Mouse (Mus musculus) forelimb bud, embryonic 11.5 days (tissue): ENCODE measurements around the gene Sun1.

Experiments used
- DNase-seq: peaks from one replicate; pipeline ENCODE4 v3.0.0-alpha.2; 2012; ENCODE audit warnings: low read depth, low spot score

The Sun1 gene

GRCm38 (mm10) chr5:139208183-139208582 is 7.7 kb downstream of the Sun1 start:
- no peak for DNase-seq

DNA sequence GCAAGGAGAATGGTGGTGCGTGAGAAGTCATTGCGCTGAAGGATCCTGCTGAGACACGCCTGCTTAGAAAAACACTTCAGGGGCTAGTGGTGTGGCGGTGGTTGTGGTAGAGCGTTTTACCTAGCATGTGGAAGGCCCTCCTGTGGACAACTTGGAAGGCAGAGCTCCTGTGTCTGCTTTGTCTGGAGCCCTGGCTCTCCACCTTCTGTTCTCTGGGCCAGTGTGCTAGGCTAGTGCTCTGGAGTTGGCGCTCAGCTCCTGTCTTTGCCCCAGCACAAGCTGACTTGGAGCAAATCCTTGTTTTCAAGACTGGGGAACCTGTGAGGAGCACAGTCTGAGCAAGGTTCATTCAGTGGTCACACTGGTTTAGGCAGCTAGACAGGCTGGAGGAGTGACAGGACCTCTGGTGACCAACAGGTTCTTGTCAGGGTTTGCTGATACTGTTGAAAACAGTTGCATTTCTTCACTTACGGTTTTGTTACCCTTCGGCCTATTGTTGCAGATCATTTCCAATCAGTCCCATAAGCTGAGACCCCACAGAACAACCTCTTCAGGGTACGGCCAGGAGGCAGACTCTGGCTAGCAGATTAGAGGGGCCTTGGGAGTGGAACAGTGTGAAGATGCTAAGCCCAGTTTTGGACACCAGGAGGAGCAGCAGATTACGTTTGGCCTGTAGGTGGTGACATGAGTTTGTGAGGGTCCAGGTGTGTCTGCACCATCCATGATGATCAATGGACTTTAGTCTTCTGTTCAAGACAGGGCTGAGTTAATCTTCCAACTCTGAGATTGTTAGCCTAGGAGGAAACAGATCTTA is 8.6 kb downstream of the Sun1 start:
- DNase-seq = no peak

- no peak for DNase-seq
These were observed 9.2 kb downstream of the Sun1 start for GRCm38 (mm10) chr5:139209685-139210026.

GRCm38 (mm10) chr5:139211737-139212385 is 11.4 kb downstream of the Sun1 start:
- no peak for DNase-seq

DNA sequence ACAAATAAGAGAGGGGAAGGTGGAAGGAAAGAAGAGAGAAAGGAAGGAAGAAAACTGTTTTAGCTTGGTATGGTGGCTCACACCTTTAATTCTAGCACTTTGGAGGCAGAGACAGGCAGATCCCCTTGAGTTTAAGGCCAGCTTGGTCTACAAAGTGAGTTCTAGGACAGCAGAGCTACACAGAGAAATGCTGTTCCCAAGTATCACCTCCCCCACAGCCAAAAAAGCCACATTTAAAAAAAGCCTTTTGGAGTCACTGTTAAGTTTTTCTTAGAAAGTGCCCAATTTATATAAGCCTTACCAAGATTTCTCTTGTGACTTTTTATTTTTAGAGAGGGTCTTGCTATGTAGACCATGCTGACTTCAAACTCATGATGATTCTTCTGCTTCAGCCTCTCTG is 13.9 kb downstream of the Sun1 start:
- no peak for DNase-seq

- DNase-seq = no peak
These were observed 14.7 kb downstream of the Sun1 start for GRCm38 (mm10) chr5:139215184-139215583.

DNA sequence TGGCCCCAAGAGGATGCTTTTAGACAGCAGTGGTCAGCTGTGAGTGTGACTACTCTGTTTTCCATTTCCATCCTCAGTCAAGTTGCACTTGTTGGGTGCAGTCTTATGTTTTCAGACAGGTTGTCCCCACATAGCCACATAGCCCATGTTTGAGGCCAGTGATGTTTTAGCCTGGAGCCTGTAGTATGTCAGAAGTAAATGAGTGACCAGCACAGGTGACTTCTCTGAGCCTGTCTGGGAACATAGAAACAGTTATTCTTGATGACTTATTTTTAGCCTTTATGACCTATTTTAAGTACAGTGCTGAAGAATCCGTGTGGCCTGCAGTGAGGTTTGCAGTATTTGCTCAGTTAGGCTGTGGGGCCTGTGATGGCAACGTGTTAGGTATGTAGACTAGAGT is 15.7 kb downstream of the Sun1 start:
- DNase-seq = no peak

- no peak for DNase-seq
These were observed 16.3 kb downstream of the Sun1 start for GRCm38 (mm10) chr5:139216774-139217173.

- DNase-seq = no peak
These were observed 19.6 kb downstream of the Sun1 start for GRCm38 (mm10) chr5:139220006-139220515.

DNA sequence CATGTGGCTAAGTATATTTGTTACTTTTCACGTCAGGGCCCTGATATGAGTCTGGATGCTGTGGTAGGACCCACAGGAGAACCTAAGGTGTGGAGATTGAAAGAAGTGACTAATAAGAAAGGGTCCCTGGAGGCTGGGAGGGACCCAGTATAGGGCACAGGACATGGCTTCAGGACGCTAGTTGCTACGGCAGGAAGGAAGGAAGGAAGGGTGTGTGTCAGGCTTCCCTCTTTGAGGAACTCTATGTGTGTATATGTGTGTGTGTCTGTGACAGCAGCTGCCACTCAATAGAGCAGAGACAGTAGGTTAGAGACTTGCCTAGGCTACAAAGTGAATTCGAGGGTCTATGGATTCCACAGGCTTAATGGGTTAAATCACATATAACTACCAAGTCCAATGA is 20.2 kb downstream of the Sun1 start:
- no peak for DNase-seq

DNA sequence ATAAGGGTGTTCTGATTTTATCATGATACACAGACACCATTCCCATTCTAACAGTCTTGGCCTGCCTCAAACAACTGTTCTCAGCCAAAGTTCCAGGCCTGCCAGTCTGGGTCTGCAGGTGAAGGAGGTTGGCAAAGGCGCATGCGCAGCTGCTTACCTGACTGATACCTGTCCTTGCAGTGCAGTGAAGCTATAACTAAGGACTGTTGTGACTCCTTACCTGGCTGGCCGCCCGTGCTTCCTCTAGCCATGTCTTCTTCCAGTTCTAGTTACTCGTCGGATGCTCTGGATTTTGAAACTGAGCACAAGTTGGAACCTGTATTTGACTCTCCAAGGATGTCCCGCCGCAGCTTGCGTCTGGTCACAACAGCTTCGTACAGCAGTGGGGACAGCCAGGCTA is 22.9 kb downstream of the Sun1 start:
- DNase-seq = no peak

DNA sequence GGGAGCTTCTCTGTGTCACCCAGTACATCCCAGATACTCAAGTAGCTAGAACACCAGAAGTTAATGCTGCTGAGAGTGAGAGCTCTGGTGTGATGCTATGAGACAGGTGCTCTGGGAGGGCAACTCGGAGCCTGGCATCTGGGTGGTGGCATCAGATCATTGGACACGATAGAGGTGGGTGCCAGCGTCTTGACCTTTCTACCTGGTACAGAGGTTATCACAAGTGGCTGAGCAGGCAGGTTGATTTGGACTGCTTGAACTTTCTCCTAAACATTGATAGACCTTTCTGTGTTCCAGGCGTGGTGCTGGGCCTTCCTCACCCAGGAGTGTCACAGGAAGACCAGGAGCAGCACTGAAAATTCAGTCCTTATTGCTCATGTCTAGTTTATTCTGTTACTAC is 26.8 kb downstream of the Sun1 start:
- DNase-seq = no peak

DNA sequence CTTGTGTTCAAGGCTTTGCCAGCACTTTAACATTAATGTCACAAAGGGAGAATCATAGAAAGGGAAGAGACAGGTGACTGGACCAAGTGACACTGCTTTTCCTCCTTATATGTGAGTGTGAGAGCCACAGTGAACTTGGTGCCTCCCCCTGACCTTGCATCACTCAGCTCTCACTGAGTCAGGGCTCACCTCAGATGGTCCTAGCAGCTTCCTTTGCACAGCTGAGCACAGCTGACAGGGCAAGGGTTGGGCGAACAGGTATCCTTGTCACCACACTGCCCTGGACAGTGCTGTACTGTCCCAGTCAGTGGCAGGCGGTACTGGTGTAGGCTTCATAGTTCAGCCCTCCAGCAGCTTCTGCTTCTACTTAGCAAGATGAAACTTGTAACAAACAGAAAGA is 27.2 kb downstream of the Sun1 start:
- DNase-seq = no peak

DNA sequence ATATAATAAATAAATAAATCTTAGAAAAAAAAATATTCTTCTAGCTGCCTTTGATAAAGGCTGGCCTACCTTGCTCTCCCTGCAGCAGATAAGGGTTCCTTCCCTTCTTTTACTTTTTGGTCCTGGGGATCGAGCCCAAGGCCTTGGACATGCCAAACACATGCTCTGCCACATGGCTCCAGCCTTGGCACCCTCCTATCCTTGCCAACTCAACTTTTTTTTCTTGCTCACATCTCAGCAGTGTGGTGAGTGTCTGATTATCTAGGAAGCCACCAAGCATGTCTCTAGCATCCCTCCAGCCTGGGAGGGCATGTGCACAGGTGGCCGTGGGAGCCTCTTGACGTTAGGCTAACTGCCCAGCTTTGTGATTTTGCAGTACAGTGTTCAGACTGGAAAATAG is 27.9 kb downstream of the Sun1 start:
- no peak for DNase-seq

DNA sequence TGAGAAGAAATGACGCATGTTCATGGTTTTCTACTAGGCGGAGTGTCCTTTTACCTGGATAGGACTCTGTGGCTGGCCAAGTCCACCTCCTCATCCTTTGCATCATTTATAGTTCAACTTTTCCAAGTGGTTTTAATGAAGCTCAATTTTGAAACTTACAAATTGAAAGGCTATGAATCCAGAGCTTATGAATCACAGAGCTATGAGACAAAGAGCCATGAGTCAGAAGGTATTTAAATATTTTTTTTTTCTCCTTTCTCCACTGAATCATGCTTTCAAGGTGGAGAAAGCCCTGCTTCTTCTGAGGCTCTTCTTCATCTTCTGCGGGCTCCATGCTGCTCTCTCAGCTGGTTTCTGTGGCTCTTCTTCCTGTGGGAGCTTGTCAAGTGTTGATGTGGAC is 29.3 kb downstream of the Sun1 start:
- no peak for DNase-seq

DNA sequence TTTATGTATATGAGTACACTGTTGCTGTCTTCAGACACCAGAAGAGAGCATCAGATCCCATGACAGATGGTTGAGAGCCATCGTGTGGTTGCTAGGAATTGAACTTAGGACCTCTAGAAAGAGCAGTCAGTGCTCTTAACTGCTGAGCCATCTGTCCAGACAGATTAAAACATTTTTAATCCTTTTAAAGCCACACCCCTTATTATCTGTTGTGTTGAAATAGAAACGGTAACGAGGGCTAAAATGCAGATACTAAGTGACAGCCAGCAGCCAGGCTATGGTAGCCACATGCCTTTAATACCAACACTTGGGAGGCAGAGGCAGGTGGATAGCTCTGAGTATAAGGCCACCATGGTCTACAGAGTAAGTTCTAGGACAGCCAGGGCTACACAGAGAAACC is 31.6 kb downstream of the Sun1 start:
- no peak for DNase-seq

GRCm38 (mm10) chr5:139234423-139234822 is 34.0 kb downstream of the Sun1 start:
- no peak for DNase-seq

DNA sequence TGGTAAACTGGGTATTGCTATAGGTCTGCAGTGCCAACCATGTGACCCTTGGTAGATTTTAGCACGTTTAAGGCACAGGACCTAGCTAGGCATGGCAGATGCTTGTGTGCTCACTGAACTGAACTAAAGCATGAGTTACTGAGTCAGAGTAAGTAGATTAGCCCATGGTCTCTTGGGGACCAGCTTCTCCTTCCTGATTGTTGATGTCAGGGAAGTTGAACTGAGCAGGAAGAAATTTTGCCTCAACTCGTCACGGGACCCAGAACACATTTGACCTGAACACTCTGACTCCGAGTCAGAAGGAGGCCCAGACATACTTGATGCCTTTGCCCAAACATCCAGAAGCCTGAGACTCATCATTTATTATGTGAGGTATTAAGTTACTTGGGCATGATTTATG is 37.0 kb downstream of the Sun1 start:
- no peak for DNase-seq

DNA sequence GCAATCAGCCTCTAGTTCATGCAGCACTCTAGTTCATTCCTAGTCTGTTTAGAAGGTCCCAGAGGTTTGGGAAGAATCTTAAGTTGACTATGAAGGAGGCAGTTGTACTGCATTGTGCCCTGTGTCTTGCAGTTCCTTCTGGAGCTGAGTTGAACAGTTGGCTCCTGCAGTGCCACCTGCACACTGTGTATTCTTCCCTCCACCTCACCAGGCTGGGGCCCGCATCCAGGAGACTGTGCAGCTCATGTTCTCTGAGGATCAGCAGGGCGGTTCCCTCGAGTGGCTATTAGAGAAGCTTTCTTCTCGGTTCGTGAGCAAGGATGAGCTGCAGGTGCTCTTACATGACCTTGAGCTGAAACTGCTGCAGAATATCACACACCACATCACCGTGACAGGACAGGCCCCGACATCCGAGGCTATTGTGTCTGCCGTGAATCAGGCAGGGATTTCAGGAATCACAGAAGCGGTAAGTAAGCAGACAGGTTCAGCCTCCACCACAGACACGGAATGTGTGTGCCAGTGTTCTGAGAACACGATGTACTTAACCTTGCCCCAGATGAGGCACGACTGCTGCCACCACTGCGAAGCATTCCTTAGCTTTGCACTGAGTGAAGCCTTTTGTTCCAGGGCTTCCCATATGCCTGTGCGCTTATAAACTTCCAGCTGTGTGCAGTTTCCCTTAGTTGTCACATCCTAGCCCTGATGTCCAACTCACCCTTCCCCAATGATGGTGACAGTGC is 40.8 kb downstream of the Sun1 start:
- DNase-seq = no peak

DNA sequence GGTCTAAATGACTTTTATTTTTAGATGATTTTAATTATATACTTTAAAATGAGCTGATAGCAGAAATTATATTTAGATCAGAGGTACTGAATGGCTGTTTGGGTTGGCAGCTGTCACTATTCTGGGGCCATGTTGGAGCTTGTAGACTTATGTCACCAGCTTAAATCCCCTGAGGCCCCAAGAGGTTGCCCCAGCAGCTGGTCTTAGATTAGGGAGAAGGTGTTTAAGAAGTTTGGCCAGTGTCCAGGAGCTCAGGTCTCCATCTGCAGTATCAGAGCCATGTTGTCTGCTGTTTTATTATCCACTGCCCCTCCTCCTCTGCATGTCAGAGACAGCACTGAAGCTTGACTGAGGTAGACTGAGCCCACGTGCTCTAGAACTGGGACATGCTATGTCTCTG is 42.9 kb downstream of the Sun1 start:
- no peak for DNase-seq

DNA sequence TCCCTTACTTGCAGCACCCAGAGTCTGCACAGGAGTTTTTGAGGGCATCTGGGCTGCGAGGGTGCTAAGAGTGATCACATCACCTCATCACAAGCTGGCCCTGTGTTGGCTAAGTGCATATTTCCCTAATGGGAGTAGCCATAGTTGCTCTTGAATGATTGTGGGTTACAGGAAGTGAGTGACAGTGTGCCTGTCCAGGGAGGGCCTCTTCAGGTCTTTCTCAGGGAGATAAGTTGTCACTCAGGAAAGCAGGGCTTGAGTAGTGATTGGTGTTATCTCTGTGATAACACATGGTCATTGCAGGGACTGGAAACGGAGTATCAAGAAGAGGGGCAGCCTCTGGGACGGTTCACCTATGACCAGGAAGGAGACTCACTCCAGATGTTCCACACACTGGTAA is 47.3 kb downstream of the Sun1 start:
- DNase-seq = no peak

DNA sequence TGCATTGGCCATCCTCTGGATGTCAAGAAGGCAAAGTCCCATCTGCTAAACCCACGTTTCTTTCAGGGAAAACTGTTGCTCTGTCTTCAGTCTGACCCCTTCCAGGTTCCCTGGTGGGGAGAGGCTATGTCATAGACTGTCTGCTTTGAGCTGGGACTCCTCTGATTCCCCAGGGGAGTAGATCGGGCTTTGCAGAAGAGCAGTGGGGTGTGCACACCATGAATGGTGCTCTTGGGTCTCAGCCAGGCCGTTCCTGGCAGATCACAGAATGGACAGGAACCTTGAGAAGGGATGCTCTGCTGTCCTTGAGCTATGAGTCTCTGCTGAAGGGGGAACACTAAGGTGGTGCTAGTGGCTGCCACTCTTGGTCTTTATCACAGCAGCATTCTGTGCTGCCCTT is 48.4 kb downstream of the Sun1 start:
- DNase-seq = no peak

DNA sequence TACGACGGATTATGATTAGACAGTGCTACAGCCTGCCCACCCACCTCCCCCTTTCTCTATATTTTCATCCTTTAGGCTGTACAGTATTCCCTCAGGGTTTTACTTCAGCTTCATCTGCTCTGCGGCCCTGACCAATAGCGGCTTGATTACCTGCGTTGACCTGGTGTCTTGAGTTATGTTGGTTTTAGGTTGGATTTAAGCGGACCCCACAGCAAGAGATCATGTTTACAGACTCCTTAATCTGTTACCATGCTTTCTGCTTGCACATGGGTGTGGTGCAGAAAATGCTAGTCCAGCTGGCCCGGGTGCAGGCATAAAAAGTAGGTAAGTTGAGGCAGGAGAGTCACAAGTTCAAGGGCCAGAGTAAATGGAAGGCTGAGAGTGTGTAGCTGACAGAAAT is 50.8 kb downstream of the Sun1 start:
- DNase-seq = no peak
